Mouse (Mus musculus): ENCODE data around the gene Bpifc. TPM values are rescaled to one million over a fixed set of nuclear protein-coding genes. Genes with fewer than 3 reads are reported as not detected.

The Bpifc gene
- polyA plus RNA-seq, 1 experiment from 2014 or later: 0.03 TPM

DNA sequence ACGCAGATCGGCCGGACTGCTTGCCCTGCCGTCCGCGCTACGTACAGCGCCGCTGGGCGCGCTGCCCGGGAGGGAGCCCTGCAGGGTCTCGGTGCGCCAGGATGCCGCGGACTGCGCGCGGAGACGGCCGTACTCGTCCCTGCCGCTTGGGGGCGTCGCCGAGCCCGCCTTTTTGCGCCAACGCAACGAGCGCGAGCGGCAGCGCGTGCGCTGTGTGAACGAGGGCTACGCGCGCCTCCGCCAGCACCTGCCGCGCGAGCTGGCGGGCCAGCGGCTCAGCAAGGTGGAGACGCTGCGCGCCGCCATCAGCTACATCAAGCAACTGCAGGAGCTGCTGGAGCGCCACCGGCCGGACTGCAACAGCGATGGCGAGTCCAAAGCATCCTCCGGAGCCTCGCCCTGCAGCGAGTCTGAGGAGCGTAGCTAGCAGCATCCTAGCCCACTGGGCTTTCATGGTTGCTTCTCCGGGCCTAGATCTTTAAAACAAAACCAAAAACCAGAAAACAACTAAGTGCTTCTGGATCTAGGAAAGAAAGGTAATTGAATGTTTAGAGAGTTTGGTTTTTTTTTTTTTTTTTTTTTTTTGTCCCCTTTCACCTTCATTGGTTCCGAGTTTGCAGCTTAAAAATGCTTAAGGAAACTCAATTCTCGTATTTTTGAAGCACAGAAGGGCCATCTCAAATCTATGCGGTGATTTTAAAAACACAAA lies 83.0 kb downstream of the Bpifc start:
- ATAC-seq (peak; percentile 82), DNase-seq (ENCODE audit: low read depth, low spot score) (no peak)
- ChIA-PET CTCF (interaction anchor here (1.1 to 2.4 kb wide), 9 partner anchors 10 to 570 kb away, joined by 3 to 13 read pairs (median 4); partner anchors contain the start of genes Bpifc, Prdm4, Rtcb and Syn3), POLR2A (interaction anchor here (0.6 kb wide), 1 partner anchor 21 kb away, joined by 3 read pairs; no protein-coding TSS in a partner anchor)
- TF ChIP-seq CTCF (IDR thresholded peaks at IDR 0.05): peak; percentile 100
- in situ Hi-C loops (cut with MboI; ENCODE audit: low pct_unique_long_range_greater_than_20kb): no loop called here
- peaks cover 11% of the 10 kb centered on the region for H3K27me3 ChIP-seq

GRCm38 (mm10) chr10:85927676-85928445 lies 83.8 kb downstream of the Bpifc start, which contains the start of gene Ascl4:
Gene Ascl4, plus strand, starts transcription at chr10:85927681.
- POLR2A ChIA-PET: no interaction called here
- peak; percentile 31 for DNase-seq (ENCODE audit: low read depth, low spot score)
- in situ Hi-C loops (cut with MboI; ENCODE audit: low pct_unique_long_range_greater_than_20kb): no loop called here
- peak; percentile 65 for ATAC-seq
- peak; percentile 22 for TF ChIP-seq CTCF (IDR thresholded peaks at IDR 0.05)
- CTCF ChIA-PET: interaction anchor here (1.0 to 2.4 kb wide), 7 partner anchors 9 to 246 kb away, joined by 3 to 13 read pairs (median 3); partner anchors contain the start of genes Bpifc, Prdm4 and Rtcb
- H3K27me3 ChIP-seq: peaks cover 15% of the 10 kb centered on the region

- POLR2A ChIA-PET: interaction anchor here (1.2 kb wide), 1 partner anchor 36 kb away, joined by 3 read pairs; no protein-coding TSS in a partner anchor
These were observed 95.0 kb downstream of the Bpifc start, which contains the start of gene Prdm4 for GRCm38 (mm10) chr10:85916498-85917309. Gene Prdm4, minus strand, starts transcription at chr10:85917142.

More at GRCm38 (mm10) chr10:85916498-85917309, 95.0 kb downstream of the Bpifc start, which contains the start of gene Prdm4:
- in situ Hi-C loops (cut with MboI; ENCODE audit: low pct_unique_long_range_greater_than_20kb): no loop called here
- CTCF ChIA-PET: interaction anchor here (1.1 to 3.8 kb wide), 2 partner anchors 12 to 105 kb away, joined by 3 to 13 read pairs; partner anchors contain the start of genes Ascl4 and Fbxo7
- peaks cover 3% of the 10 kb centered on the region for H3K27me3 ChIP-seq
- peak; percentile 99 for ATAC-seq
- peak; percentile 92 for DNase-seq (ENCODE audit: low read depth, low spot score)
- no peak for TF ChIP-seq CTCF (IDR thresholded peaks at IDR 0.05)

Other genes with a start within 250 kb of the Bpifc start
- 31.7 TPM for gene Pwp1, start 182.4 kb downstream of the Bpifc start, polyA plus RNA-seq (2021)
- gene Prdm4, start 94.8 kb downstream of the Bpifc start, polyA plus RNA-seq (2021): 23.4 TPM
- 0.24 TPM for gene Ascl4, start 84.2 kb downstream of the Bpifc start, polyA plus RNA-seq (2021)
- gene Rtcb, start 54.1 kb downstream of the Bpifc start, polyA plus RNA-seq (2021): 153 TPM
- gene Fbxo7, start 10.1 kb upstream of the Bpifc start, polyA plus RNA-seq (2021): 38.1 TPM